Mouse (Mus musculus): ENCODE data around the gene Bhmt. TPM values are rescaled to one million over a fixed set of nuclear protein-coding genes. Genes with fewer than 3 reads are reported as not detected.

Gene Bhmt
- polyA plus RNA-seq, 1 experiment from 2014 or later: not detected

DNA sequence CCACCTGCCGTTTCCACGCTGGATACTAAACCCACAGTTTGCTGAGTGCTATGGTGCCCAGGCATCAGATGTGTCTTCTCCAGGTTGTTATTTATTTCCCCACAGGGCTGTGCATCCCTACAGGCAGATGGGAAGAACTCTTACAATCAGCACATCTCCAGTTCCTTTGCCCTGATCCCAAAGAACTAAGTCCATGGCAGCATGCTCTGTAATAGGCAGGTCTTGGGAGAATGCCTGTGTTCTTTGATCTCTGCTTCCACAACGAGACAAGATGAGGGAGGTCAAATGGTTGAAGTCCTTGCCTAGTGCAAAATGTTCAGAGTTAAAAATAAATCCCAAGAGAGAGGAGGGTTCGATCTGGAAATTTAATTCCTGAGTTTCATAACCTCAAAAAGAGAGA is 1.9 kb upstream of the Bhmt start:
- ATAC-seq (ENCODE audit: low FRiP score, low read depth): no peak
- Histone ChIP-seq H3K27ac (no peak overlapping the region), H3K27me3 (no peaks in the 10 kb centered on the region), H3K4me1 (no peaks in the 10 kb centered on the region), H3K9ac (no peak overlapping the region), H3K4me3 (no peak overlapping the region), H3K36me3 (no peaks in the 10 kb centered on the region), H3K4me2 (replicated peaks) (no peak overlapping the region), H3K9me3 (no peaks in the 10 kb centered on the region)
- 58% methylated on average over 4 of the region's 4 CpGs for WGBS

DNA sequence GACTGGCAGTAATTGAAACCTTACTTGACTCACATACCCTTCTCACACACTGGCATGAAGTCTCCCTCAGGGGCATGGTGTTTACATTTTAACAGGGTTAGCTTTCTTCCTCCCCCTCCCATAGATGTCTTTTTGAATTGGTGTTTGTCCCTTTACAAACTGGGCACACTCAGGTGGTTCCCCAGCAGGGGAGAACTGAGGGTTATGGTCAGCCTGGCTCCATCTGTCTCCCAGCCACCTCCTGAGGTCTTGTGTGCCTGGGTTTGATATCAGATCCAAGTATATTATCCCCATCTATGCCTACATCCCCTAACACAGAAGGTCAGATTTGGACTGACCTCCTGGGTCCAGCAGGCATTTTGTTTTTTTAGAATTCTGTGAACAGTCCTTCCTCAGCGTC is 1.2 kb downstream of the Bhmt start:
- Histone ChIP-seq H3K27me3 (no peaks in the 10 kb centered on the region), H3K9me3 (no peaks in the 10 kb centered on the region), H3K9ac (no peak overlapping the region), H3K4me2 (replicated peaks) (no peak overlapping the region), H3K36me3 (no peaks in the 10 kb centered on the region), H3K27ac (no peak overlapping the region), H3K4me1 (no peaks in the 10 kb centered on the region), H3K4me3 (no peak overlapping the region)
- ATAC-seq (ENCODE audit: low FRiP score, low read depth): no peak
- 83% methylated on average over 1 of the region's 1 CpGs for WGBS

DNA sequence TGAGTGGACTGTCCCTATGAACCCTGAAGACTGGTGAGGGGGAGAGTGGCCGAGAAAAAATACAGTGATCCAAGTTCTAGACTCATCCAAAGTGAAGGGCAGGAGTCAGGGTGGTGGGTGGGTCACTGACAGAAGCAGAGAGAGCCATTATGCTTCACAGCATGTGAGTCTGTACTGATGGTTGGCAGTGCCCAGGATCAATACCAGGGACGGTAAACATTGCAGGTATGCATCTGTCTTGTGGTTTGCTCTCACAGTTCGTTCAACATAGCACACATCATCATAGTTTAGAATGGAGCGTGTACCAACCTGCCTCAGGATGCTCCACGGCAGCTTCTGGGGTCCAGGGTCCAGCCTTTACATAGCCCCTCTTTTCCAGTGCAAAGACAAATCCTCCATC is 4.8 kb downstream of the Bhmt start:
- no peak overlapping the region for H3K4me3 ChIP-seq
- no peak overlapping the region for H3K27ac ChIP-seq

DNA sequence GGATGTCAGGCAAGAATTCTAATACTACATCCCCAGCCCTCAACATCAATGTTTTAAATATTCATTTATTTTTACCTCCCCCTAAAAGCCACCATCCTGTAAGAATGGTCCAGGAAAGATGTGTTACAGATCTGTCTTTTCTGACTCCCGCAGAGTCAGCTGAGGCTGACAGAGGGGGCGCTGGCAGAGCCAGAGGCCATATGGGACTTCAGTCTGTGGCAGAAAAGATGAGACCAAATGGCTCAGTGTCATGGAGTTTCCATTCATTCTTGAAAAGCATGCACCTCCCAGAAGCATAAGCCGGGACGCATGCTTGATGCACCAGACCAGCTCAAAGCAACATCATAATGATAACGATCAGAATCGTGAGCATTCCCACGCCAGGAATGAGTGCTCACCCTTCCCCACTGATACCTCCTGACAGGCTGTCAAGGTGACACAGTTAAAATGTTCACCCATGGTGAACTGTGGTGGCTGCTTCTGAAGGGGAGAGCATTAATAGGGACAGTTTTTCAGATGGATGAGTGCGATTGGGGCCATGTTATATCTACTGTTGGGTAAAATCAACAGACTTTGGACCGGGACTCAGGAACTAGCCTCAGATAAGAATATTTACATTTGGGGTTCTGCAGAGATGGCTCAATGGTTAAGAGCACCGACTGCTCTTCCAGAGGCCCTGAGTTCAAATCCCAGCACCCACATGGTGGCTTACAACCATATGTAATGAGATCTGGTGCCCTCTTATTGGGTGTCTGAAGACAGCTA is 6.6 kb downstream of the Bhmt start:
- Histone ChIP-seq H3K4me3 (no peak overlapping the region), H3K9ac (no peak overlapping the region), H3K27ac (no peak overlapping the region), H3K4me1 (peaks cover 5% of the 10 kb centered on the region), H3K27me3 (no peaks in the 10 kb centered on the region), H3K36me3 (no peaks in the 10 kb centered on the region), H3K9me3 (no peaks in the 10 kb centered on the region), H3K4me2 (replicated peaks) (no peak overlapping the region)
- no peak for ATAC-seq (ENCODE audit: low FRiP score, low read depth)
- WGBS: 85% methylated on average over 10 of the region's 10 CpGs

More for the DNA sequence above, 4.8 kb downstream of the Bhmt start:
- peaks cover 5% of the 10 kb centered on the region for H3K4me1 ChIP-seq
- H3K36me3 ChIP-seq: no peaks in the 10 kb centered on the region
- no peak for ATAC-seq (ENCODE audit: low FRiP score, low read depth)
- H3K27me3 ChIP-seq: no peaks in the 10 kb centered on the region
- H3K9me3 ChIP-seq: no peaks in the 10 kb centered on the region
- H3K9ac ChIP-seq: no peak overlapping the region
- no peak overlapping the region for H3K4me2 ChIP-seq (replicated peaks)
- 83% methylated on average over 5 of the region's 5 CpGs for WGBS

DNA sequence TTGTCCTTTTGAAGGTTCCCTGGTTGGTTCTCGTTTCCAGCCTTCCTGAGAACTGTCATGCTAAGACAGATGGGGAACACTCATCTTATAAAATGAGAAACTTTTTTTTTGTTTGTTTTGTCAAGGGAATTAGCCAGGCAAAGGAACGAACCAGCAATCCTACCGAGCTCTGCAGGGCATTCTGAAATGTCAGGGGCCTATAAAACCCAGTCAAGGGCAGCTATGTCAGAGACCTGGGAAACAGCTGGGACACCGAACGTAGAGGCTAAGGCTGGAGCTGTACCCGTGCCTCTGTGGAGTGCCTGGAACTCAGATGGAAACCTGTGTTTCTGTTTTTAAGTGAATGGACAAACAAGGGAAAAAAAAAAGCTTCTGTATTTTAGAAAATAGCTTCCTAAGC is 8.9 kb downstream of the Bhmt start:
- H3K9me3 ChIP-seq: no peaks in the 10 kb centered on the region
- no peak for ATAC-seq (ENCODE audit: low FRiP score, low read depth)
- H3K27ac ChIP-seq: no peak overlapping the region
- H3K4me1 ChIP-seq: peaks cover 5% of the 10 kb centered on the region
- H3K4me2 ChIP-seq (replicated peaks): no peak overlapping the region
- no peaks in the 10 kb centered on the region for H3K27me3 ChIP-seq
- H3K9ac ChIP-seq: no peak overlapping the region
- no peaks in the 10 kb centered on the region for H3K36me3 ChIP-seq
- no peak overlapping the region for H3K4me3 ChIP-seq
- WGBS: 11% methylated on average over 6 of the region's 6 CpGs

DNA sequence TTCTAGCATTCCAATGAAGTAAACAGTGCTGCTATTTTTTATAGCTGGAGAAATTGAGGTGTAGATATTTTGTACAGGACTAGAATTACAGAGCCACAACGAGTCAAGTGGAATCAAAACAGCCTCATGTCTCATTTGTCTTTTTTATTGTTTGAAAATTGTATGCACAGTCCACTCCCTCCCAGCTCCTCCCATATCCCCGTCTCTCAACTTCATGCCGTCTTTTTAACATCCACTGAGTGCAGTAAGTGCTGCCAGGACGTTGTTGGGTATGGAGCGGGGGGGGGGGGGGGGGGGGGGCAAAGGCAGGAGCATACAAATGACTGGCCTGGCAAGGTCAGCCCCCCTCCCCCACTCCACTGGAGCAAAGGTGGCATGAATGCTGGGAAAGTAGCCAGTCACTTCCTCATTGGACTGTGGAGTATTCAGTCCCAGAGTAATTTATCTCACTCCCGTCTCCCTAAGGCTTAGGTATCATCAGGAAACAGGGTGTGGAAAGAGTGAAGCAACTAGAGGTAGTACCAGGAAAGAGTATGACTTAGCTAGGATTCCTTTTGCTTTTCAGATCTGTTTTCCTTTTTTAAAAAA is 23.3 kb downstream of the Bhmt start:
- Histone ChIP-seq H3K27ac (no peak overlapping the region), H3K4me2 (replicated peaks) (no peak overlapping the region), H3K9me3 (no peaks in the 10 kb centered on the region), H3K4me1 (0 out of 2 replicates have a peak, but pooled peaks cover 4% of the 10 kb centered on the region), H3K36me3 (no peaks in the 10 kb centered on the region), H3K4me3 (no peak overlapping the region), H3K27me3 (no peaks in the 10 kb centered on the region), H3K9ac (no peak overlapping the region)
- WGBS: 40% methylated on average over 6 of the region's 6 CpGs
- ATAC-seq (ENCODE audit: low FRiP score, low read depth): no peak

DNA sequence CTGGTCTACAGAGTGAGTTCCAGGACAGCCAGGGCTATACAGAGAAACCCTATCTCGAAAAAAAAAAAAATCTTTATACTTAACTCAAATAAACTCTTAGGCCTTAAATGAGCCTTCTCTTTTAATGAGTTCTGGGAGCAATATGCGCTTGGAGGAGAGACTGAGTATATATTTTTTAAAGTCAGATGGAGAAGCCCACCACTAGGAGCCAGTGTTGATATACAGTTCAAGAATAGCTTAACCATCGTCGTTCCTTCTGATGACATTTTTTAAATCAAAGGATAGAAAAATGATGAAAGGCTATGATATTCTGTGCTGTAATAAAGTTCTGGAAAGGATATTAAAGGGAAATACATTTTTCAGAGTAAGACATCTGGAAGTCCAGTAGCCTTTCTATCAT is 24.0 kb downstream of the Bhmt start:
- 73% methylated on average over 4 of the region's 4 CpGs for WGBS
- H3K27ac ChIP-seq: no peak overlapping the region
- H3K4me2 ChIP-seq (replicated peaks): no peak overlapping the region
- no peak overlapping the region for H3K9ac ChIP-seq
- no peaks in the 10 kb centered on the region for H3K27me3 ChIP-seq
- H3K9me3 ChIP-seq: no peaks in the 10 kb centered on the region
- H3K4me1 ChIP-seq: 0 out of 2 replicates have a peak, but pooled peaks cover 4% of the 10 kb centered on the region
- ATAC-seq (ENCODE audit: low FRiP score, low read depth): no peak
- no peaks in the 10 kb centered on the region for H3K36me3 ChIP-seq
- no peak overlapping the region for H3K4me3 ChIP-seq

DNA sequence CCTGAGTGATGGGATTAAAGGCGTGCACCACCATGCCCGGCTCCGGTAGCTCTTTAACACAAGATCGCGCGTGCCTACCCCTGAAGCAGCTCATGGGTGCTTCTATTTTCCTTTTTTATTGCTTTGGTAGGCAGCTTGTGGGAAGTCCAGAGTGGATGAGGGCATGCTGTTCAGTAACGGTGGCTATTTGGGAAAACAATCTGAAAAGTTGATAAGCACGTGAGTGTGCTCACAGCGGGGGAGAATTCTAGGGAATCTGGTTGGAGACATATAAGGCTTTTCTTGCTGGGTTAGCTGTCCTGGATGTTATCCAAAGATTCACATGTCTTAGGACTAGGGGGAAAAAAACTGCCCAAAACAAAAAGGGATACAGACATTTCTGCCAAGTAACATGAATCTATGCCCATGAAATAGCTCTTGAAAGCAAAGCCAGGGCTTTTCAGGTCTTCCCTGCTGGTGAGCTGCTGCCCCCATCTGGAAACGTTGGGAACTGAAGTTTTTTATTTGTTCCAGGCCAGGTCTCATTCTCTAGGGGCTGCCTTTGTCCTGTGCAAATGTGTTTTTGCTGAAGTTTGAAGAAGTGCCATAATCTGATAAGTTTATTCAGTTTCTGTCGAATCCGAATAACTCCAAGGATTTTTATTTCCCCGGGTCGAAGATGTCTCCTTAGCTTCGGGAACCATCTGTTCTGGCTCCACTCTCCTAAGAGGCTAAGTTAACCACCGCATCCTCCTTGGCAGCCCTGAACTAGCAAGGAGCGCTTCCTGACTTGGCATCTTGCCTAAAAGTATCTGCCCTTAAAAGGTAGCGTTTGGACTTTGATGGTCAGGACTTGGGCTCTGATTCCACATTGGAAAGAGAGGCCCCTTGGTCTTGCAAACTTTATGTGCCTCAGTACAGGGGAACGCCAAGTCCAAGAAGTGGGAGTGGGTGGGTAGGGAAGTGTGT is 24.8 kb downstream of the Bhmt start:
- peak; percentile 76 for ATAC-seq (ENCODE audit: low FRiP score, low read depth)
- 51% methylated on average over 19 of the region's 19 CpGs for WGBS
- no peak overlapping the region; the same call in 1 of the 2 replicates for H3K27ac ChIP-seq
- H3K36me3 ChIP-seq: no peaks in the 10 kb centered on the region
- H3K27me3 ChIP-seq: no peaks in the 10 kb centered on the region
- H3K9ac ChIP-seq: 0 out of 2 replicates have a peak overlapping the region, but pooled peaks have one; percentile 48
- H3K4me1 ChIP-seq: 0 out of 2 replicates have a peak, but pooled peaks cover 7% of the 10 kb centered on the region
- no peak overlapping the region for H3K4me3 ChIP-seq
- H3K4me2 ChIP-seq (replicated peaks): no peak overlapping the region
- no peaks in the 10 kb centered on the region for H3K9me3 ChIP-seq

DNA sequence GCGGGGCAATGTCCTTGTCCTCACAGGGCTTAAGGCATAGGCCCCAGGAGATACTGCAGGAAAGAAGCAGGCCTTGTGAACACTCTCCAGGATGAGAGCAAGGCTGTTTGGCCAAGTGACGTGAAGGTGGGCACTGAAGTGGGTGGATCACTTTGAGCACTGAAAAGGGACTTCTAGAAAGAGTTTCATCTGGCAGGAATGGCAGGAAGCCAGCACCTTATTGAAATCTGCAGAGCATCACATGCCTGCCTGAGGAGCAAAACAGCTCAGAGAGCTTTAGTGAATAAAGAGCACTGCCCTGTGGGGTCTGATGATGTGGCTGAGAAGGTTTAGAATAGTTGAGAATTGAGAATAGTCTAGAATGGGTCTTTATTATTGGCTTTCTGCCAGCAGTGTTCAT is 29.3 kb downstream of the Bhmt start:
- Histone ChIP-seq H3K36me3 (no peaks in the 10 kb centered on the region), H3K4me3 (no peak overlapping the region), H3K9ac (no peak overlapping the region), H3K9me3 (no peaks in the 10 kb centered on the region), H3K27ac (no peak overlapping the region), H3K4me1 (0 out of 2 replicates have a peak, but pooled peaks cover 7% of the 10 kb centered on the region), H3K4me2 (replicated peaks) (no peak overlapping the region), H3K27me3 (no peaks in the 10 kb centered on the region)
- no peak for ATAC-seq (ENCODE audit: low FRiP score, low read depth)
- 74% methylated on average over 2 of the region's 2 CpGs for WGBS

DNA sequence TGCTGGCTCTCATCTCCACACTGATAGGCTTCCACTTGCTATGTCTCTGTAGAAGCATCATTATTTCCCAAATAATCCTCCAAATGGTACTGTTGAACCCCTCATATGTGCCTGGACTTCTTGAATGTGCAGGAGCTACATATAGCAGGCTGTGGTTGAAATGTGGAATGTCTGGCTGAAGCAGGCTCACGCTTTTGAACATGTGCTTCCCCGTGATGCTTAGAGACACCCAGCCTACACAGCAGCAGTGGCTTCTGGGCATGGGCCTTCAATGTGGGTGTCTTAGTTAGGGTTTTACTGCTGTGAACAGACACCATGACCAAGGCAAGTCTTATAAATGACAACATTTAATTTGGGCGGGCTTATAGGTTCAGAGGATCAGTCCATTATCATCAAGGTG is 30.1 kb downstream of the Bhmt start:
- Histone ChIP-seq H3K27ac (no peak overlapping the region), H3K9ac (no peak overlapping the region), H3K27me3 (no peaks in the 10 kb centered on the region), H3K4me3 (no peak overlapping the region), H3K36me3 (no peaks in the 10 kb centered on the region), H3K4me2 (replicated peaks) (no peak overlapping the region), H3K4me1 (0 out of 2 replicates have a peak, but pooled peaks cover 6% of the 10 kb centered on the region), H3K9me3 (no peaks in the 10 kb centered on the region)
- ATAC-seq (ENCODE audit: low FRiP score, low read depth): no peak
- WGBS: 84% methylated on average over 3 of the region's 3 CpGs

DNA sequence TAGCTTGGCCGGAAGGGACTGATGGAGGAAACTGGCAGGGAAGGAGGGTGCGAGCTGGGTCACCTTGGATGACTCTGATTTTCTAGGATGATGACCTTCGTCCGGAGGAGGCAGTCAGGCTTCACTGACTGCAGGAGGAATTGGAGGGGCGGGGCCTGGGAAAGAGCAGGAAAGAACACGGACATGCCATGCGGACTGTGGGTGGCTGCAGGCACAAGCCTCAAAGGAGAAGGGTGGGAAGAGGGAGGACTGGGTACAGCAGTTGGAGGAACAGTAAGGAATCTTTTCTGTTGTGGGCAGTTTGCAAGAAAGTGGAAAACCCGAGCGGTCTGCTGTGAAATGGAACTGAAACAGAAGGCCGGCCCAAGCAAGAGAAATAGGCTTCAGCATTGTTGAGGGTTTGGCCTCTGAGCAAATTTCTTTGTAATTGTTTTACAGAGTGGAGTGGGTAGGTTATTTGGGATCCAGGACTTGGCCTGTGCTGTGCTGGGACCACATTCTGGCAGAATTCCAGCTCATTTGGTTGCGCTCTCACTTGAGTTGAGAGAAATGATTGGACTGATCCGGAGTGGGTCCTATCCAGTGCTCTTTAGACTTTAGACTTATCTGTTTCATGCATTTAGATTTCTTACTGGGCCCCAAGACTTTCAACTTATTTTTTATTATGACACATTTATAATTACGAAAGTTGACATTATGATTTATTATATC is 30.7 kb downstream of the Bhmt start:
- no peaks in the 10 kb centered on the region for H3K36me3 ChIP-seq
- no peak for ATAC-seq (ENCODE audit: low FRiP score, low read depth)
- H3K27ac ChIP-seq: no peak overlapping the region
- WGBS: 78% methylated on average over 13 of the region's 13 CpGs
- no peak overlapping the region for H3K4me2 ChIP-seq (replicated peaks)
- no peak overlapping the region for H3K4me3 ChIP-seq
- no peak overlapping the region for H3K9ac ChIP-seq
- no peaks in the 10 kb centered on the region for H3K9me3 ChIP-seq
- 0 out of 2 replicates have a peak, but pooled peaks cover 3% of the 10 kb centered on the region for H3K4me1 ChIP-seq
- H3K27me3 ChIP-seq: no peaks in the 10 kb centered on the region

Measured in limb, embryonic 13.5 days (tissue).